Mouse (Mus musculus): Measurements from ENCODE around the gene Gtpbp1. TPM values are rescaled to one million over a fixed set of nuclear protein-coding genes. Genes with fewer than 3 reads are reported as not detected.

Gtpbp1 gene
- polyA plus RNA-seq, 1 experiment from 2014 or later = 54.3 TPM

DNA sequence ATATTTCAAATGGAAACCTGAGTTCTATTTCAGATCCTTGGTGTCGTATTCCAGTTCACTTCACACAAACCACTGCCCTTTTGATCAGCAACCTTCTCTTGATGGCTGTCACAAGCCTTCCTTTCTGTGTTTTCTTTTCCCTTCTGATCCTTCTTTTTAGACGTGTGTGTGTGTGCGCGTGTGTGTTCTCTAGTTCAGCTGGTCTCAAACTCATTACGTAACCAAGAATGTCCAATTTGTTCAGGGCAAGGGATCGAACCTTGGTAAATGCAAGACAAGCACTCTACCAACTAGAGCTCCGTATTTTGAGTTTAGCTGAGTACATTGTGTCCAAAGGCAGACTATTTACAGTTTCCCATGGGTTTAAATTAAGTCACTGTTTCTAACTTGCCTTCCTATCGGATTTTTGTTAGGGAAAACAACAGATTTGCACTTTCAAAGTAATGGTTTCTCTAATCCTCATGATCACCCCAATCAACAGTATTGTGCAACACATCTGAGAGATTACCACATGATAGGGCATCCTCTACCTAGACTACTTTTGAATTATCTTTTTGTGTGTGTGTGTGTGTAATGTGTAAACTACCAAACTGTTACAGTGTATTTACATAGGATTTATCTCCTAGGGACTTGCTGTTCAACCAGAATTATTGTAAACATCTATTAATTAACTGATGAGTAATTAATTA is 2.2 kb upstream of the Gtpbp1 start:
- H3K4me2 ChIP-seq (ENCODE audit: low read depth, low read length, severe bottlenecking) = peak overlapping the region; percentile 90
- ATAC-seq (replicated peaks; ENCODE audit: low FRiP score) = no peak
- no peaks in the 10 kb centered on the region for H3K36me3 ChIP-seq (ENCODE audit: control insufficient read depth, insufficient read depth, low read length)
- peak overlapping the region; percentile 89 for H3K4me3 ChIP-seq (ENCODE audit: low read depth, low read length)
- no peak for DNase-seq (ENCODE audit: low spot score)
- no peaks in the 10 kb centered on the region for H3K9me3 ChIP-seq (ENCODE audit: control insufficient read depth, low read length)
- H3K27me3 ChIP-seq (ENCODE audit: control insufficient read depth, insufficient read depth, low read length) = no peaks in the 10 kb centered on the region
- peak overlapping the region; percentile 92 for H3K27ac ChIP-seq (ENCODE audit: low read depth, low read length)
- H3K9ac ChIP-seq (ENCODE audit: low read length) = peak overlapping the region; percentile 83
- WGBS = 4% methylated on average over 8 of the region's 8 CpGs
- peaks cover 18% of the 10 kb centered on the region for H3K4me1 ChIP-seq (replicated peaks; ENCODE audit: control insufficient read depth, insufficient read depth, low read length)

DNA sequence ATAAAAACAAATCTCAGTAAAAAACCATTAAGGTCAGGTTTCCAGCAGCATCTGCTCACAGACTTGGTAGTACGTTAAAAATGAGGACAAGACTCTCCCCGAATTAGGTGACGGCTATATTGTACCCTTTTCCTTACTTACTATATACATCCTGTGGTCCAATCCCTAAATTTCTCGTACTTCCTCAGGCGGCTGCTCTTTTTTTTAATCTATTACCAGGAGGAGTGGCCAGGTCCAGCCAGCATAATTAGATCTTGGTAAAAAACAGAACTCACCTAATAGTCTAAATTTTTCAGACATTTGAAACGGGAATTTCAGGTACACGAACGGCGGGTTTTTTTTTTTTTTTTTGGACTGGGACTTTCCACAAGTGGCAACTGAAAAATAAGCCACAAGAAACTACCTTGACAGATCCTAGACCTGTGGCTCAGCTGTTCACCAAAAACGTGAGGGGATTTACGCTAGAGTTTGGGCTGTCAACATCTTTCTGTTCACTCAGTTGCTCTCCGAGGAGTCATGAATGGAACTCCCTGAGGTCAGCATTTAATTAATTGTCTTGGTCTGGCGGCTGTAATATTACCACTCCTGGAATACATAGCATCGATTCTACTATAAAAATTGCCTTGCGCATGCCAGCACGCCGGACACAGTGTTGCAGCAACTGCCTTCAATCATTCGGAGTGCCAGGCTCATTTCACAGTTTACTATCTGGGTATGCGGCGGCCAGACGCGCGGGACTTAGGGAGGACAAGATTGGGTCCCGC is 801 bp upstream of the Gtpbp1 start:
- peaks cover 12% of the 10 kb centered on the region for H3K4me1 ChIP-seq (replicated peaks; ENCODE audit: control insufficient read depth, insufficient read depth, low read length)

DNA sequence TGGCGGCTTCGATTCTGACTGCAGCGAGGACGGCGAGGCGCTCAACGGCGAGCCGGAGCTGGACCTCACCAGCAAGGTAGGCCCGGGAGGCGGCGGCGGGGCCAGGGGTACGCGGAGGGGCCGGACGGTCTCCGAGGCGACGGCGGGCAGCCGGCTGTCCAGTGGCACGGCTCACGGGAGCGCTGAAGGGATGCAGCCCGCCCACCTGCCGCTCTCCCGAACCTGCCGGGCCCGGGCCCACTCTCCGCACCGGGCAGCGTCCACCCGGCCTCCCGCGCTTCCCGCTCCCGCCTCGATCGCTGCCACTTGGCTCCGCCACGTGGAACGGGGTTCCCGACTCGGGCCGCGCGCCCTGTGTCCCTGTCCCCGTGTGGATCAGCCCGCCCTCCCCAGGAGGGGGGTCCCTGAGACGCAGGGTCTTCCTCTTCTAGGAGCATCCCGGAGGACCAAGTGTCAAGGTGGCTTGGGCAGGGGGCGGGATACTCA is 421 bp downstream of the Gtpbp1 start:
- peak overlapping the region; percentile 100 for H3K4me2 ChIP-seq (ENCODE audit: low read depth, low read length, severe bottlenecking)
- peak overlapping the region; percentile 94 for H3K9ac ChIP-seq (ENCODE audit: low read length)
- peak overlapping the region; percentile 87 for H3K27ac ChIP-seq (ENCODE audit: low read depth, low read length)
- H3K27me3 ChIP-seq (ENCODE audit: control insufficient read depth, insufficient read depth, low read length) = no peaks in the 10 kb centered on the region
- no peaks in the 10 kb centered on the region for H3K36me3 ChIP-seq (ENCODE audit: control insufficient read depth, insufficient read depth, low read length)
- ATAC-seq (replicated peaks; ENCODE audit: low FRiP score) = peak; percentile 48
- WGBS = 0% methylated on average over 42 of the region's 53 CpGs
- no peak for DNase-seq (ENCODE audit: low spot score)
- no peaks in the 10 kb centered on the region for H3K9me3 ChIP-seq (ENCODE audit: control insufficient read depth, low read length)
- H3K4me3 ChIP-seq (ENCODE audit: low read depth, low read length) = peak overlapping the region; percentile 86
- H3K4me1 ChIP-seq (replicated peaks; ENCODE audit: control insufficient read depth, insufficient read depth, low read length) = peaks cover 7% of the 10 kb centered on the region; the same call in 1 of the 2 replicates

More for the DNA sequence above, 801 bp upstream of the Gtpbp1 start:
- Histone ChIP-seq H3K4me3 (ENCODE audit: low read depth, low read length) (peak overlapping the region; percentile 86), H3K36me3 (ENCODE audit: control insufficient read depth, insufficient read depth, low read length) (no peaks in the 10 kb centered on the region), H3K27me3 (ENCODE audit: control insufficient read depth, insufficient read depth, low read length) (no peaks in the 10 kb centered on the region), H3K9ac (ENCODE audit: low read length) (no peak overlapping the region), H3K9me3 (ENCODE audit: control insufficient read depth, low read length) (no peaks in the 10 kb centered on the region), H3K4me2 (ENCODE audit: low read depth, low read length, severe bottlenecking) (peak overlapping the region; percentile 59), H3K27ac (ENCODE audit: low read depth, low read length) (no peak overlapping the region)
- no peak for ATAC-seq (replicated peaks; ENCODE audit: low FRiP score)
- WGBS = 17% methylated on average over 24 of the region's 24 CpGs
- DNase-seq (ENCODE audit: low spot score) = no peak

DNA sequence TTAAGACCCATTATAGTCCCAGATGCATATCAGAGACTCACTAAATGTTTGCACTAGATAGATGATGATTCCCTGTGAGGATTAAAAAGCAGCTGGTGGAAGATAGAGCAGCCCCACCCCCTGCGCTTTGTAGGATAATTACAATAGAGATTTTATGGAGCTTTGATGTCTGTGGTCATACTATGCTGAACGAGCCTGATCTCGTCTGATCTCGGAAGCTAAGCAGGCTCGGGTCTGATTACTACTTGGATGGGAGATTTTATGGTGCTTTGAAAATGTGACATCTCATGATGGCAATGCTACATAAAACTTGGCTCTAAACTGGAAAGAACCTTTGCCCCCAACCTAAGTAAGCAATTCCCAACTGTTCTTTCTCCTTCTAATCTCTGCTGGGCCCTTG is 1.7 kb downstream of the Gtpbp1 start:
- no peaks in the 10 kb centered on the region for H3K9me3 ChIP-seq (ENCODE audit: control insufficient read depth, low read length)
- no peaks in the 10 kb centered on the region for H3K36me3 ChIP-seq (ENCODE audit: control insufficient read depth, insufficient read depth, low read length)
- WGBS = 78% methylated on average over 5 of the region's 5 CpGs
- no peak overlapping the region; the same call in 1 of the 2 replicates for H3K9ac ChIP-seq (ENCODE audit: low read length)
- DNase-seq (ENCODE audit: low spot score) (no peak), ATAC-seq (replicated peaks; ENCODE audit: low FRiP score) (no peak)
- peak overlapping the region; percentile 100; the same call in 1 of the 2 replicates for H3K4me2 ChIP-seq (ENCODE audit: low read depth, low read length, severe bottlenecking)
- no peaks in the 10 kb centered on the region for H3K27me3 ChIP-seq (ENCODE audit: control insufficient read depth, insufficient read depth, low read length)
- H3K27ac ChIP-seq (ENCODE audit: low read depth, low read length) = no peak overlapping the region
- no peak overlapping the region for H3K4me3 ChIP-seq (ENCODE audit: low read depth, low read length)
- H3K4me1 ChIP-seq (replicated peaks; ENCODE audit: control insufficient read depth, insufficient read depth, low read length) = peaks cover 7% of the 10 kb centered on the region; the same call in 1 of the 2 replicates

DNA sequence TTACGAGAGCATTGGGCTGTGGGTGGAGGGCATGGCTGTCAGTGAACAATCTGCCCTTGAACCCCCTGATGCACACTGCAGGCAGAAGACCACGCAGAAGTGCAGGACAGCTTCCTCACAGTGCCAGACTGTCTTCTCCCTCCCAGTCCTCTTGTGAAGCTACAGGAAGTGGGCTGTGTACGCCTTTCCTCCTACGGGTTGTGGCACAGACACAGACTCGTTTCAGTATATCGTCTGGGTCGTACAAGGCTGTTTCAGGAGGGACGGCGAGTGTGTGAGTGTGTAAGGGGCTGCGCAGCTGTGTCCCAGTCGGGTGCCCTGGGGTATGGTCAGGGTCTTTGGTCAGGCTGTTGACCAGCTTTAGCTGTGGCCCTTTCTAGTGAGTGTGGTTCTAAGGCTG is 3.1 kb downstream of the Gtpbp1 start:
- no peak overlapping the region; the same call in 1 of the 2 replicates for H3K9ac ChIP-seq (ENCODE audit: low read length)
- no peaks in the 10 kb centered on the region for H3K9me3 ChIP-seq (ENCODE audit: control insufficient read depth, low read length)
- DNase-seq (ENCODE audit: low spot score) (no peak), ATAC-seq (replicated peaks; ENCODE audit: low FRiP score) (no peak)
- H3K4me2 ChIP-seq (ENCODE audit: low read depth, low read length, severe bottlenecking) = no peak overlapping the region
- no peaks in the 10 kb centered on the region for H3K27me3 ChIP-seq (ENCODE audit: control insufficient read depth, insufficient read depth, low read length)
- no peak overlapping the region for H3K27ac ChIP-seq (ENCODE audit: low read depth, low read length)
- 93% methylated on average over 11 of the region's 11 CpGs for WGBS
- H3K36me3 ChIP-seq (ENCODE audit: control insufficient read depth, insufficient read depth, low read length) = no peaks in the 10 kb centered on the region
- no peak overlapping the region for H3K4me3 ChIP-seq (ENCODE audit: low read depth, low read length)
- H3K4me1 ChIP-seq (replicated peaks; ENCODE audit: control insufficient read depth, insufficient read depth, low read length) = peaks cover 5% of the 10 kb centered on the region; the same call in 1 of the 2 replicates

DNA sequence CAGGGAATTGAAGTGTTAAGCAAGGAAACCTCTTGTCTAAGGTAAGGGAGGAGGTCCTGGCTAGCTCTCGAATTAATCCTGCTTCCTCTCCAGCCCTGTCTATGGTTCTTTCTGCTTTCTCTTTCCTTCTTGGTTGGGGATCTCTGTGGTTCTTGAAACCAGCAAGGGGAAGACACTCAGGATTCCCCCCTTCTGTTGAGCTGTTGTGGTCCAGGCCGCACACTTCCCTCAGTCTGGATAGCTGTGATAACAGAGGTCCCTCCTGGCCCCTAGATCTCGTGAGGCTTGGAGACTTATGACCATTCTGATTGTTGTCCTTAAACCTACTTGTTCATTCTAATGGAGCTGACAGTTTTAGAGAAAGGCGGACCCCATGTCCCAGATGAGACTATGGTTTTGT is 3.9 kb downstream of the Gtpbp1 start:
- H3K36me3 ChIP-seq (ENCODE audit: control insufficient read depth, insufficient read depth, low read length) = no peaks in the 10 kb centered on the region
- H3K9ac ChIP-seq (ENCODE audit: low read length) = no peak overlapping the region
- 90% methylated on average over 4 of the region's 4 CpGs for WGBS
- no peak overlapping the region for H3K4me2 ChIP-seq (ENCODE audit: low read depth, low read length, severe bottlenecking)
- H3K27me3 ChIP-seq (ENCODE audit: control insufficient read depth, insufficient read depth, low read length) = no peaks in the 10 kb centered on the region
- no peaks in the 10 kb centered on the region for H3K9me3 ChIP-seq (ENCODE audit: control insufficient read depth, low read length)
- H3K4me3 ChIP-seq (ENCODE audit: low read depth, low read length) = no peak overlapping the region
- ATAC-seq (replicated peaks; ENCODE audit: low FRiP score) (no peak), DNase-seq (ENCODE audit: low spot score) (no peak)
- H3K4me1 ChIP-seq (replicated peaks; ENCODE audit: control insufficient read depth, insufficient read depth, low read length) = peaks cover 5% of the 10 kb centered on the region; the same call in 1 of the 2 replicates
- H3K27ac ChIP-seq (ENCODE audit: low read depth, low read length) = no peak overlapping the region

DNA sequence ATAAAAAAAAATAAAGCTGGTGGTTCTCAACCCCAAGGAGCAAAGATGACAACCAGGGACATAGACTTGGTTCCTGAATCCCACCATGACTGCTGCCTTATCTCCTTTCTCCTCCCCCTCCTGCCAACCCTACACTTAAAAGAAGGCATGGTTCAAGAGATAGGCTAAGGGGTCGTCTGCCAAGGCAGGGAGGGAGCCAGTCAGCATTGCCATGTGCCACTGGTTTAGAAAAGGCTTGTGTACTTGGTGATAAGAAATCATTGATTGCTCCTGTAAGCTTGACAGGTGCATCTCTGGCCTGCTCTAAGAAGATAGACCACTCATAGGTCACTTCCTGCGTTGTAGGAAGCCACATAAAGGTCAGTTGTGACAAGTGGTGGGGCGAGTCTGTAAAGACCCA is 4.9 kb downstream of the Gtpbp1 start:
- 83% methylated on average over 3 of the region's 3 CpGs for WGBS

DNA sequence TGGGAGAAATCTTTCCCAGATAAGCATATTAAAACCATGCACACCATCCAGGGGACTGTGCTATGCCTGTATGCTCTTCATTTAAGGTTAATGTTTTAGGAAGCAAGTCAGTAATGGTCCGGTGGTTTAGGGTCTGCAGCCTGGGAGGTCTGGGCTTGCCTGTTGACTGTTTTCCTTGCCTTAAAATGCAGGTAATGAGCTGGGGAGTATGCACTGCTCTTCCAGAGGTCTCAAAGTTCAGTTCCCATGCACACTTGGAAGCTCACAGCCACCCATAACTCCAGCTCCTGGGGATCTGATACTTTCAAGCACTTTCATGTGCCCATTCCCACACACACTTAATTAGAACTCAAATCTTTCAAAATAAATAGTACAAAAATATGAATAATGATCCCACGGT is 5.9 kb downstream of the Gtpbp1 start:
- 93% methylated on average over 2 of the region's 2 CpGs for WGBS
- Histone ChIP-seq H3K9me3 (ENCODE audit: control insufficient read depth, low read length) (no peaks in the 10 kb centered on the region), H3K27me3 (ENCODE audit: control insufficient read depth, insufficient read depth, low read length) (no peaks in the 10 kb centered on the region), H3K9ac (ENCODE audit: low read length) (no peak overlapping the region), H3K27ac (ENCODE audit: low read depth, low read length) (no peak overlapping the region), H3K36me3 (ENCODE audit: control insufficient read depth, insufficient read depth, low read length) (no peaks in the 10 kb centered on the region), H3K4me2 (ENCODE audit: low read depth, low read length, severe bottlenecking) (no peak overlapping the region), H3K4me3 (ENCODE audit: low read depth, low read length) (no peak overlapping the region), H3K4me1 (replicated peaks; ENCODE audit: control insufficient read depth, insufficient read depth, low read length) (peaks cover 5% of the 10 kb centered on the region; the same call in 1 of the 2 replicates)
- DNase-seq (ENCODE audit: low spot score) (no peak), ATAC-seq (replicated peaks; ENCODE audit: low FRiP score) (no peak)

More for the DNA sequence above, 4.9 kb downstream of the Gtpbp1 start:
- Histone ChIP-seq H3K27me3 (ENCODE audit: control insufficient read depth, insufficient read depth, low read length) (no peaks in the 10 kb centered on the region), H3K4me1 (replicated peaks; ENCODE audit: control insufficient read depth, insufficient read depth, low read length) (peaks cover 5% of the 10 kb centered on the region; the same call in 1 of the 2 replicates), H3K9me3 (ENCODE audit: control insufficient read depth, low read length) (no peaks in the 10 kb centered on the region), H3K9ac (ENCODE audit: low read length) (no peak overlapping the region), H3K27ac (ENCODE audit: low read depth, low read length) (no peak overlapping the region), H3K36me3 (ENCODE audit: control insufficient read depth, insufficient read depth, low read length) (no peaks in the 10 kb centered on the region), H3K4me2 (ENCODE audit: low read depth, low read length, severe bottlenecking) (no peak overlapping the region), H3K4me3 (ENCODE audit: low read depth, low read length) (no peak overlapping the region)
- ATAC-seq (replicated peaks; ENCODE audit: low FRiP score) (no peak), DNase-seq (ENCODE audit: low spot score) (no peak)
